Mouse (Mus musculus) liver, embryonic 14.5 days (tissue): Measurements from ENCODE around the gene Sgpl1.
A peak's percentile ranks its signal among the peaks of the same experiment; 100 is the strongest.

Experiments
- CTCF ChIP-seq: IDR thresholded peaks from 2 replicates; pipeline ENCODE4 v1.5.1; 2016; ENCODE audit warnings: antibody characterized with exemption, low read depth, control low read depth
- EP300 ChIP-seq: IDR thresholded peaks from 2 replicates; pipeline ENCODE4 v1.6.1; 2016; ENCODE audit warnings: antibody characterized with exemption, low read depth

GRCm38 (mm10) chr10:61072324-61072723 lies 75.2 kb downstream of the Sgpl1 start:
- TF ChIP-seq CTCF (peak; percentile 93), EP300 (no peak)
